Mouse (Mus musculus) ES-Bruce4 (cell line): ENCODE data around the gene Abcf3. TPM values are rescaled to one million over a fixed set of nuclear protein-coding genes. Genes with fewer than 3 reads are reported as not detected.
A peak's percentile ranks its signal among the peaks of the same experiment; 100 is the strongest.

ENCODE experiments used
- H3K27ac ChIP-seq: 2 replicates; pipeline ENCODE4 v1.5.1; 2012; ENCODE audit warnings: low read length, inconsistent platforms; ENCODE audit not compliant: insufficient read depth
- H3K27me3 ChIP-seq: 2 replicates; pipeline ENCODE4 v1.6.1; 2012; ENCODE audit warnings: mild to moderate bottlenecking, low read length, inconsistent platforms; ENCODE audit not compliant: control insufficient read depth, poor library complexity, insufficient read depth, severe bottlenecking
- H3K36me3 ChIP-seq: 2 replicates; pipeline ENCODE4 v1.6.1; 2012; ENCODE audit warnings: inconsistent platforms, mild to moderate bottlenecking, low read length, moderate library complexity; ENCODE audit not compliant: control insufficient read depth, poor library complexity, insufficient read depth, severe bottlenecking
- H3K4me1 ChIP-seq: one replicate; pipeline ENCODE4 v1.8.1; 2011; ENCODE audit warnings: low read length; ENCODE audit not compliant: control insufficient read depth, insufficient read depth
- H3K4me3 ChIP-seq: 2 replicates; pipeline ENCODE4 v1.5.1; 2011; ENCODE audit warnings: low read depth, mild to moderate bottlenecking, low read length
- H3K9ac ChIP-seq: 2 replicates; pipeline ENCODE4 v1.6.1; 2012; ENCODE audit warnings: low read depth, mild to moderate bottlenecking, inconsistent platforms; ENCODE audit not compliant: poor library complexity, severe bottlenecking
- H3K9me3 ChIP-seq: replicated peaks from 2 replicates; pipeline ENCODE4 v1.6.1; 2012; ENCODE audit warnings: mild to moderate bottlenecking, low read length, inconsistent platforms; ENCODE audit not compliant: control insufficient read depth, poor library complexity, insufficient read depth, severe bottlenecking
- CTCF ChIP-seq: IDR thresholded peaks from one replicate; pipeline ENCODE4 v1.8.1; 2011; ENCODE audit warnings: low read depth, low read length
- EP300 ChIP-seq: IDR thresholded peaks from 2 replicates; pipeline ENCODE4 v1.6.1; 2011; ENCODE audit warnings: low read depth, low read length; ENCODE audit not compliant: insufficient read depth
- POLR2A ChIP-seq: IDR thresholded peaks from one replicate; pipeline ENCODE4 v1.8.1; 2011; ENCODE audit warnings: low read length; ENCODE audit not compliant: insufficient read depth
- polyA plus RNA-seq: library from polyadenylated mRNA; stranded (reverse); fragments of >200 nt; gene quantifications from 2 replicates; pipeline ENCODE4 v1.2.4, GENCODE M21; 2011; ENCODE audit warnings: low read depth; ENCODE audit not compliant: missing spikeins, insufficient read depth, insufficient read length

The Abcf3 gene
- 56.2 and 61.0 TPM in 2 replicates for polyA plus RNA-seq

DNA sequence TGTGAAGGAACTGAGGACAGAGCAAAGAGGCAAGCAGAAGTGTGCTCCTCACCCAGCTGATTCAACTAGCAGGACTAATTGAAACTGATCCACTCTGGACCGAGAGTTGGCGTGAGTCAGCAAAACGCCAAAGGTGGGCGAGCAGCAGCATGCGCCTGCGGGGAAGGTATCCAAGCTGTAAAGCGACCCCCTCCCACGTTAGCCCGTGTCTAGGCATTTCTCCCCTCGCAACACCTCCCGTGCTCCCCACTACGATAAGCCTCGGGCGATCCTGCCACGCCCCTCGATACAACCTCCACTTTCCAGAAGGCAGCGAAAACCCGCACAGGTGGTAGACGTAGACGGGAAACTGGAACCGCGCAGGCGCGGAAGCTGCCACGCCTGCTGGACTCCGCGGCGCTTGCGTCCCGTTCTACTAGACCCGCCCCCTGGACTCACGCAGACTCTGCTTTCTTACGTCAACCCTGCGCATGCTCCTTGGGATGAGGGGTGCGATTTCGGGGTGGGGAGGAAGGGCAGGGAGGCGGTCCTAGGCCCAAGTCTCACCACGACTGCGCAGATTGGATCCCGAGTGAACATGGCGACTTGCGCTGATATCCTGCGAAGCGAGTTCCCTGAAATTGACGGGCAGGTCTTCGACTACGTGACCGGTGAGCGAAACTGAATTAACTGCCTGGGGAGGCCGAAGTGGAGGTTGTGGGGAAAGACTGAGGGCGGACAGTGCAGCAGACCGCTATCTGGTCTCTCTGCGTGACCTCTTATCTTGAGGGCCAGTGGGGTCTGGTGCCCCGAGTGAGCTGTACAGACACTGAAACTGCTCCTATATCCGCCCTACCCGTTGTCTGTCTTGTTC is at the start of gene Abcf3:
TSS of gene Abcf3 (plus strand) at position 482 of the 853 bp plus-strand sequence.
- TF ChIP-seq CTCF = no peak
- peak; percentile 44 for TF ChIP-seq POLR2A
- TF ChIP-seq EP300 = peak; percentile 48; the same call in 1 of the 2 replicates
- no peaks in the 10 kb centered on the region for H3K4me1 ChIP-seq
- peaks cover 31% of the 10 kb centered on the region for H3K36me3 ChIP-seq
- no peaks in the 10 kb centered on the region for H3K9me3 ChIP-seq
- H3K4me3 ChIP-seq = peak within 1 kb of the TSS; percentile 84
- no peaks in the 10 kb centered on the region for H3K27me3 ChIP-seq
- H3K9ac ChIP-seq = peak within 1 kb of the TSS; percentile 57
- H3K27ac ChIP-seq = peak within 1 kb of the TSS; percentile 46

DNA sequence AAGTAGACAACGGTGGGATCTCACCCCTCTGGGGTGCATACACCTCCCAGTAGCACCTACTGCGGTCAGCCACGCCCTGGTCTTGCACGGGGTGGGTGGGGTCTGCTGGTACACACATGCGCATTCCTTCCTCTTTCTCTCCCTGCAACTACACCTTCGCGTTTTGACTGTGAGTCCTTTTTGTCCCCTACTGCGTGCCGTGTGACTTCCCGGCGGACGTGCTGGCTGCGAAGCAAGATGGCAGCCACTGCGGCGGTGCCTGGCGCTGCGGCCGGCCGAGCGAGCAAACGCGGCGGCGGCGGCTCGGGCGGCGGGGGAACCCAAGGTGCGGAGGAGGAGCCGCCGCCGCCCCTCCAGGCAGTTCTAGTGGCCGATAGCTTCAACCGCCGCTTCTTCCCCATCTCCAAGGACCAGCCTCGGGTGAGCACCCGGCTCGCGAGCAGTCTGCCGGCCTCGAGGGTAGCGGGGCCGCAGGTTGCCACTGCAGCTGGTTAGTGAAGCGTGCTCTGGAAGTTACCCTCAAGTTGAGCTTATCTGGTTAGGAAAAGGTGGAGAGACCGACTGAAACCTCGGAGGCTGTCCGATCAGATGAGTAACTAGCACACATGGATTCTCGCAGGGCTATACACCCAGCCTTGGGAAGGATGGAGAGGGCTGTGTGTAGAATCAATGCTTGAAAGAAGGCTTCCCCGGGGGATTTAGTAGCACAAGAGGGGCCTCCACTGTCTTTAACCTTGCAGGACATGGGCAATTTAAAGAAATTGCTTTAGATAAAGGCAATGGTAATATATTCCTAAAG is 49.5 kb upstream of the Abcf3 start, which contains the start of gene Eif2b5:
TSS of gene Eif2b5 (plus strand) at position 141 of the 799 bp plus-strand sequence.
- Histone ChIP-seq H3K9me3 (no peaks in the 10 kb centered on the region; the same call in 1 of the 2 replicates), H3K4me1 (no peaks in the 10 kb centered on the region), H3K36me3 (peaks cover 27% of the 10 kb centered on the region), H3K4me3 (peak within 1 kb of the TSS; percentile 99), H3K27ac (peak within 1 kb of the TSS; percentile 19), H3K27me3 (no peaks in the 10 kb centered on the region), H3K9ac (peak within 1 kb of the TSS; percentile 79)
- peak; percentile 80 for TF ChIP-seq POLR2A
- TF ChIP-seq EP300 = peak; percentile 84; the same call in 1 of the 2 replicates
- TF ChIP-seq CTCF = no peak

DNA sequence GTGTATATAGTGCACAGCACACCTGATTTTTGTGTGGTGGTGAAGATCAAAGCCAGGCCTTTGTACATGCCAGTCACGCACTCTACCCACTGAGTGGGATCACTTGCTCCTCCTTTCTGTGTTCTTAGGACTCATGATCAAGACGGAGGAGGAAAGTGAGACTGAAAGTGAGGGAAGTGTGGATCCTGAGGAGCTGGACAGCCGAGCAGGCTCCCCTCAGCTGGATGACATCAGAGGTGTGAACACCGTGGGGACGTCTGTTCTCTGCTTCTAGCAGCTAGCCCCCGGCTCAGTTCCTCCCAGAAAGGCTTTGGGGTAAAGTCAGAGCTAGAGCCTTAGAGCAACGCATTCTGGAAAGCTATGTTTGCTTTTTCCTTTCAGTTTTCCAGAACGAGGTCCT is 42.4 kb upstream of the Abcf3 start:
- Histone ChIP-seq H3K27ac (no peak overlapping the region), H3K4me1 (no peaks in the 10 kb centered on the region), H3K9ac (no peak overlapping the region), H3K36me3 (peaks cover 89% of the 10 kb centered on the region), H3K9me3 (no peaks in the 10 kb centered on the region), H3K4me3 (no peak overlapping the region), H3K27me3 (no peaks in the 10 kb centered on the region)
- TF ChIP-seq EP300 (no peak), POLR2A (no peak), CTCF (no peak)

DNA sequence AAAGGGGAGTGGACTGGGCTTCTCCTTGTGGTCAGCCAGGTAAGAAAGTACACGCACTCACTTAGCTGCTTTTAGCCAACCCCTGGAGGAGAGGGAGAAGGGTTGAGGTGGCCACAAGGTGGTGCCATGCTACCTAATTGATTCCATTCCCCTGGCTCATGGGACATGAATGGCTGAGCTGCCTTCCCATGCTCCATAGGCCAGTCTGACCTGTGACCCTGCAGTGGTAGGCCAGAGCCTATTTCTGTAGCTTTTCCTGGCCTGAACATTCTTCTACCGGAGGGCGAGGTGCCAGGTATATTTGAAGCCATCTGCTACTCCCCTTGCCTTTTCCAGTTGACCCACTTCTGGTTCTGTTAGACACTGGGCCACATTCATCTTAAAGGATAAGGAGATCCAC is 39.0 kb upstream of the Abcf3 start:
- TF ChIP-seq CTCF (peak; percentile 81), EP300 (no peak), POLR2A (no peak)
- no peaks in the 10 kb centered on the region for H3K27me3 ChIP-seq
- no peaks in the 10 kb centered on the region for H3K4me1 ChIP-seq
- H3K4me3 ChIP-seq = no peak overlapping the region
- H3K27ac ChIP-seq = 0 out of 2 replicates have a peak overlapping the region, but pooled peaks have one; percentile 17
- no peaks in the 10 kb centered on the region for H3K9me3 ChIP-seq
- no peak overlapping the region for H3K9ac ChIP-seq
- peaks cover 62% of the 10 kb centered on the region for H3K36me3 ChIP-seq

DNA sequence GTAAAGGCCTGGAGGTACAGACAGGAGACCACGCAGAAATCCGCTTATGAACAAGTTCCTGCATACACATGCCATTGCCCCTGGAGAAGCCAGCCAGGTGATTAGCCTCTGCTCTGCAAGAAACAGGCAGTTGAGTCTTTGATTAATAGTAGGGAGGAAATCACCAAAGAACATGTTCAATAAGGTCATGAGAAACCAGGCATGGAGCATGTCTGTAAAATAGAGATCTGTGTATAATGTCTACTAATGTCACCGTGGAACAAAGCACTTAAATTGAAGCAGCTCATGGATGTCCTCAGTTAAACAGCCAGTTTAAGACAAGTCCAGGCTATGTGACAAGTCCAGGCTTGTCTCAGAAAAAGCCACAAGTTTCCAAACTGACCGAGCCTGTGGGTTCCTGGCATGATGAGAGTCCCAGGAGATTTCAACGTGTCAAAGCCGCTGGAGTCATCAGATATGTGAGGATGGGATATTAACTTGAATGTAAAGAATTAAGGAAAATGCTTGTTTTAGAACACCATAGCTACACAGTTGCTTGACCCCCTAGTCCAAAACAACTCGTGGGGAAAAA is 37.0 kb upstream of the Abcf3 start:
- H3K36me3 ChIP-seq = peaks cover 44% of the 10 kb centered on the region
- TF ChIP-seq EP300 (no peak), CTCF (no peak), POLR2A (no peak)
- H3K9me3 ChIP-seq = no peaks in the 10 kb centered on the region
- H3K4me1 ChIP-seq = no peaks in the 10 kb centered on the region
- H3K9ac ChIP-seq = peak overlapping the region; percentile 31; the same call in 1 of the 2 replicates
- H3K27me3 ChIP-seq = no peaks in the 10 kb centered on the region
- H3K4me3 ChIP-seq = no peak overlapping the region
- peak overlapping the region; percentile 32 for H3K27ac ChIP-seq
